Mouse (Mus musculus) liver, adult 2 months (tissue): ENCODE results near the gene Cd3g.

ENCODE experiments used
- CTCF ChIP-seq: fragments of 200-500 bp; IDR thresholded peaks from 2 replicates; pipeline ENCODE4 v1.5.1; 2011; ENCODE audit warnings: low read depth, low read length, control low read depth
- POLR2A ChIP-seq: fragments of 200-500 bp; IDR thresholded peaks from 2 replicates; pipeline ENCODE4 v1.6.1; 2011; ENCODE audit warnings: low read length, control low read depth; ENCODE audit not compliant: insufficient read depth; ENCODE audit errors: extremely low read depth

DNA sequence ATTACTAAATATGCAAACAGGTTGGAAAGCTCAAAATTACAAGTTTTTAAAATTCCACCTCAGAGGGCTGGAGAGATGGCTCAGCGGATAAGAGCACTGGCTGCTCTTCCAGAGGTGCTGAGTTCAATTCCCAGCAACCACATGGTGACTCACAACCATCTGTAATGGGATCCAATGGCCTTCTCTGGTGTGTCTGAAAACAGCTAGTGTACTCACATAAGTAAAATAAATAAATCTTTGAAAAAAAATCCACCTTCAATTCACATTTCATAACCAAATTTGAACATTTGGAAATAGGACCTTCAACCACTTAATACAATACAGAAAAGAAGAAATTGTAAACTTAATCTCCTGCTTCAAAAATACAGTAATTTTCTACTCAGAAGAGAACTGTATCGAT, 60.6 kb downstream of the Cd3g start:
- no peak for TF ChIP-seq CTCF
- TF ChIP-seq POLR2A, result no peak
